Mouse (Mus musculus): Measurements from ENCODE around the gene Xrra1.

DNA sequence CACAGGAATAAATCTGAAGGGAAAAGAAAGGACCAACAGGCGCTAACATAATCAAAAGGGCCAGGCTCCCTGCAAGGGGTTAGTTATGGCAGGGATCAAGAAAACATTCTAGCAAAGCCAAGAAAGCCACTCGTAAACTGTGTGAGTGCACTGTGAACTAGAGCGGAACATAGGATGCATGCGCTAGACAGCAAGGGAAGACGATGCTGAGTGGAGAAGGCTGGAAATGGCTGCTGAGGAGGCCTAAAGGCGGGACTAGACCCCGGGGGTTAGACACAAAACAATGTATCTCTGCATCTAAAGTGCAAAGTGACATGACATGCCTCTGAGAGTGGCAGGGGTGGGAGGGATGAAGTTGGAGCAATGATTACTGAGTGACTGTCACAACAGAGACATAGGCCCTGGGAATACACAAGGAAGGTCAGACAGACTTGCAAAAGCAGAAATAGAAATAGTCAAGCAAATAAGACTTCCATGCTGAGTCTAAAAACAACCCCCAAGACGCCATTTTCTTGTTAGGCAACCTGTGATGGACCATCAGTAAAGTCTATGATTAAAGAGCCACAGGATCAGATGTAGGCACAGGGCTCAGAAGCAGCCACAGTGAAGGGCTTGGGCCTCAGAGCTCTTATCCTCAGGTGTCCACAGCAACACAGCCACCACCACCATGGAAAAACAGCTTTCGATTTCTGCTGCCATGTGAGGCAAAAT, 107.2 kb downstream of the Xrra1 start:
- no peak for TF ChIP-seq CTCF (IDR thresholded peaks at IDR 0.05; ENCODE audit: low read depth)
- TF ChIP-seq EP300 (IDR thresholded peaks at IDR 0.05; ENCODE audit: low read depth), result no peak

All from liver, embryonic 14.5 days (tissue).